20 mouse cellular contexts compared by ENCODE assay signal in the genomic region with DNA sequence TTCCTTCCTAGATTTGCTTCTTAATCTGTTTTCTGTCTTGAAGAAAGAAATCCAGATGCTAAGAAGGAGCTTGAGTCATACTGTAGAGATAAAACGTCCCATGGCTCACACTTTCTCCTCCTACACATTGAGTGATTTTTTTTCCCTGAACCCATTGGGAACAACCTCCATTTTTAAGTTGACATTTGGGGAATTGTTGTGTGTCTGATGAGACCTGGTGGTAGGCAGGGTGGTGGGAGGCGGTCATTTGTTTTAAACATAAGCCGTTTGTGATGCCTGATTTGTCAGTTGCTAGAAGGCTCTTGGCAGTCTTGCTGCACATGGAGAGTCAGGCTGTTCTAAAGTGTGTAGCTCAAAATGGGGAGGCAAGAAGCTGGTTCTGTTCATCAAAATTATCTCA.
DNase-seq lines count a peak whose midpoint lies in the region; TF ChIP-seq lines count a peak whose summit lies in the region.
"Had no signal": no experiment of that assay in that cellular context is flagged by ENCODE, and none has a peak within 500 bp of the region (broad histone marks: within the 10 kb centered on the region; RNA-seq: fewer than 3 reads in every experiment).

No protein-coding gene starts in this region.

- intact Hi-C loops in gastrocnemius, postnatal 14 days (cut with DNase I; ENCODE audit: low total_unique reads): no loop called here

- DNase-seq in layer of hippocampus, adult 18-20 months (ENCODE audit: low spot score in 2 of 2): peak; percentile 42 to 71
- no peak for DNase-seq in layer of hippocampus, postnatal 10 days (ENCODE audit: low spot score in 2 of 2)
- DNase-seq in layer of hippocampus, adult 2 months (ENCODE audit: low spot score in 2 of 2): peak; percentile 20 to 58
- peak; percentile 45 to 67 for DNase-seq in left cerebral cortex, adult 9 months (ENCODE audit: low spot score in 2 of 2)
- DNase-seq in right cerebral cortex, postnatal 36 days (ENCODE audit: low spot score in 2 of 2): peak; percentile 49 to 70
- DNase-seq in adrenal gland, postnatal 25 days: no peak
- no peak for DNase-seq in gastrocnemius, postnatal 14 days
- no peak for DNase-seq in adrenal gland, adult (ENCODE audit: inconsistent age in 2 of 2, low spot score in 1 of 2)
- DNase-seq: adrenal gland, postnatal 14 days; cerebellum, adult 2 months; heart, postnatal 4 days; kidney, adult 11 months; kidney, postnatal 14 days had no signal

- H3K27ac ChIP-seq in layer of hippocampus, adult 2 months: peak overlapping the region; percentile 19; the same call in 1 of the 2 replicates
- H3K27ac ChIP-seq: forebrain, embryonic 12.5 days; hindbrain, postnatal 0 days; limb, embryonic 13.5 days; liver, embryonic 14.5 days; midbrain, embryonic 13.5 days; neural tube, embryonic 15.5 days had no signal

- TF ChIP-seq CTCF in layer of hippocampus, adult 2 months (conservative IDR thresholded peaks at IDR 0.05): no peak

- H3K4me3 ChIP-seq in layer of hippocampus, adult 2 months: no peak overlapping the region
- H3K4me3 ChIP-seq: forebrain, embryonic 12.5 days; limb, embryonic 13.5 days; midbrain, embryonic 13.5 days; myocyte; neural tube, embryonic 15.5 days had no signal

Comparison
In these comparisons a context has a peak if more than half of its experiments do, and no peak if none do; other contexts are left out.
1. DNase-seq: peak in layer of hippocampus, adult 18-20 months (2 of 2), layer of hippocampus, adult 2 months (2 of 2), left cerebral cortex, adult 9 months (2 of 2) and right cerebral cortex, postnatal 36 days (2 of 2); none in layer of hippocampus, postnatal 10 days (0 of 2), adrenal gland, postnatal 25 days (single experiment), gastrocnemius, postnatal 14 days (single experiment) and adrenal gland, adult (0 of 2).